Mouse (Mus musculus) liver, adult 2 months (tissue): ENCODE data around the gene Mitf. TPM values are rescaled to one million over a fixed set of nuclear protein-coding genes. Genes with fewer than 3 reads are reported as not detected.

ENCODE experiments used
- DNase-seq: peaks from one replicate; pipeline ENCODE4 v3.0.0-alpha.2; 2011; ENCODE audit warnings: low read depth, low spot score; ENCODE audit errors: extremely low read depth
- H3K27ac ChIP-seq: fragments of 200-500 bp; replicated peaks from 2 replicates; pipeline ENCODE4 v1.5.1; 2012; ENCODE audit warnings: low read depth, mild to moderate bottlenecking, control low read depth, inconsistent platforms, low read length; ENCODE audit not compliant: insufficient read depth
- H3K27me3 ChIP-seq: fragments of 200-500 bp; 2 replicates; pipeline ENCODE4 v1.6.1; 2012; ENCODE audit warnings: mild to moderate bottlenecking, moderate library complexity, low read length, inconsistent platforms; ENCODE audit not compliant: control insufficient read depth, insufficient read depth
- H3K36me3 ChIP-seq: fragments of 200-500 bp; 2 replicates; pipeline ENCODE4 v1.6.1; 2012; ENCODE audit warnings: low read length, inconsistent platforms; ENCODE audit not compliant: control insufficient read depth, insufficient read depth
- H3K4me1 ChIP-seq: fragments of 200-500 bp; 2 replicates; pipeline ENCODE4 v1.6.1; 2011; ENCODE audit warnings: low read length; ENCODE audit not compliant: control insufficient read depth, insufficient read depth
- H3K4me3 ChIP-seq: fragments of 200-500 bp; 2 replicates; pipeline ENCODE4 v1.5.1; 2011; ENCODE audit warnings: low read depth, mild to moderate bottlenecking, control low read depth, low read length, moderate library complexity; ENCODE audit not compliant: insufficient read depth
- H3K79me2 ChIP-seq: fragments of 200-500 bp; 2 replicates; pipeline ENCODE4 v1.6.1; 2012; ENCODE audit warnings: inconsistent platforms, mild to moderate bottlenecking, low read length, moderate library complexity; ENCODE audit not compliant: control insufficient read depth, insufficient read depth
- H3K9ac ChIP-seq: fragments of 200-500 bp; 2 replicates; pipeline ENCODE4 v1.6.1; 2012; ENCODE audit warnings: low read depth, mild to moderate bottlenecking, control low read depth, inconsistent platforms, low read length
- CTCF ChIP-seq: fragments of 200-500 bp; IDR thresholded peaks from 2 replicates; pipeline ENCODE4 v1.5.1; 2011; ENCODE audit warnings: low read depth, low read length, control low read depth
- POLR2A ChIP-seq: fragments of 200-500 bp; IDR thresholded peaks from 2 replicates; pipeline ENCODE4 v1.6.1; 2011; ENCODE audit warnings: low read length, control low read depth; ENCODE audit not compliant: insufficient read depth; ENCODE audit errors: extremely low read depth
- WGBS: fragments of 180-500 bp; shearing (Covaris S2); methylation state at CpG from one replicate; pipeline ENCODE4 v1.1.7; 2018; 5-methylcytosine and 5-hydroxymethylcytosine counted together
- polyA plus RNA-seq: library from polyadenylated mRNA; depleted of rRNA; stranded (reverse); fragments of >200 nt; gene quantifications from 2 replicates; pipeline ENCODE4 v1.2.3, GENCODE M21; 2012
- total RNA-seq: library from RNA; depleted of rRNA; stranded (reverse); fragments of >200 nt; gene quantifications from 2 replicates; pipeline ENCODE4 v1.2.3, GENCODE M21; 2014

Gene Mitf
- total and polyA plus RNA-seq, 2 experiments: 1.5 to 2.1 TPM

DNA sequence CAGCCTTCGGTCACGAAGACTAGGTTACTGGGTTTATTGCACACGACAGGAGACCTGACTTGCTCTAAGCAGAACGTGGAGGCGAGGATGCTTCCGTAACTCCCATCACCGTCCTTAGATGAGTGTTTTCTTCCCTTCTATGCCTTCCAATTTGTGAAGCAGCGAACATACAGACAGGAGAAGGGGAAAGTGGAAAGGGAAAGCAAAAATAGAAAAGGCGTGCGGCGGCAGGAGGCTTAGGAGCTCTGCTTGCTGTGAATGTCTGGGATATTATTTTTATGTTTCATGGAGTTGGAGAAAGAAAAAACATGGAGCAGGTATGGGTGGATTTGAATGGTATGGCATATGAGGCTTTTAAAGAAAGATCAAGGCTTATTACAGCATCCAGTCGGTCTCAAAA is 186.7 kb downstream of the Mitf start:
- no peaks in the 10 kb centered on the region for H3K4me1 ChIP-seq
- no peaks in the 10 kb centered on the region for H3K36me3 ChIP-seq
- H3K27me3 ChIP-seq: no peaks in the 10 kb centered on the region
- H3K9ac ChIP-seq: no peak overlapping the region
- H3K27ac ChIP-seq: no peak overlapping the region
- DNase-seq: no peak
- H3K79me2 ChIP-seq: no peaks in the 10 kb centered on the region
- TF ChIP-seq CTCF (no peak), POLR2A (no peak)
- H3K4me3 ChIP-seq: no peak overlapping the region
- 94% methylated on average over 12 of the region's 12 CpGs for WGBS

DNA sequence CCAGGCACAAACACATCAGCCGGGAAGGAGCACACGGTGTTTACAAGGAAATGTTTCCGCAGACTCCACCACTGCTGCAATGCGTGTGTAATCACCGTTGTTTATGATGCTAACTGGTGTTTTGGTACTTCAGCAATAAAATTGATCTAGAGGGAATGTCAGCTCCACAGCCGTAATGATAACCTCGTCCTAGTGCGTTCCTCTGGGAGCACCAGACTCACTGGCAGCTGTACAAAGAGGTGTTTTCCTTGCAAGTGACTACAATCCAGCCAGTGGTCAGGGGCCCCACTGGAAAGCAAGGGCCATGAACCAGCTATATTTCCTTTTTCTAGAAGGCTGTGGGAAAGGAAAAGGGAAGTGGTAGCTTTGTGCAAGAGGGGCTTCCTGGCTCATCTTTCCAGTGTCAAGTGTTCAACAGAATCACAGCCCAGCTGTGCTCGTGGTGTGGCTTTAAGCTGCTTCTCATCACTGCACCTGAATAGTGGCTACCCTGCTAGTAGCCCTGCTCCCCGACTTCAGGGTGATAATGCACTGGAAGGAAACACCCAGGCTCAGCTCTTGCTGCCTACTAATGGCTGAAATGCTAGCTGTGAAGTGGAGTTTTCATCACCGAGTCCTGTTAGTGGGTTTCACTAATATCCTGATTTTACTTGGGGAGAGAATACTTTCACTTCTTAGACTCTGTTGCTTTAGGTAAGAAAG is 188.9 kb downstream of the Mitf start:
- WGBS: 76% methylated on average over 11 of the region's 11 CpGs
- Histone ChIP-seq H3K9ac (no peak overlapping the region), H3K36me3 (no peaks in the 10 kb centered on the region; the same call in 1 of the 2 replicates), H3K79me2 (no peaks in the 10 kb centered on the region), H3K27ac (no peak overlapping the region), H3K4me1 (no peaks in the 10 kb centered on the region), H3K27me3 (no peaks in the 10 kb centered on the region), H3K4me3 (no peak overlapping the region)
- TF ChIP-seq CTCF (no peak), POLR2A (no peak)
- DNase-seq: no peak

- Histone ChIP-seq H3K79me2 (no peaks in the 10 kb centered on the region), H3K36me3 (no peaks in the 10 kb centered on the region; the same call in 1 of the 2 replicates), H3K4me1 (peaks cover 3% of the 10 kb centered on the region; the same call in 1 of the 2 replicates), H3K4me3 (no peak overlapping the region), H3K9ac (no peak overlapping the region), H3K27me3 (no peaks in the 10 kb centered on the region), H3K27ac (no peak overlapping the region)
- TF ChIP-seq CTCF: no peak
- no peak for TF ChIP-seq POLR2A
- 36% methylated on average over 4 of the region's 4 CpGs for WGBS
- DNase-seq: peak; percentile 66
These were observed 194.7 kb downstream of the Mitf start for GRCm38 (mm10) chr6:98001551-98001950.

- 0 out of 2 replicates have a peak, but pooled peaks have one; percentile 0 for TF ChIP-seq CTCF
- no peak for TF ChIP-seq POLR2A
- Histone ChIP-seq H3K79me2 (no peaks in the 10 kb centered on the region), H3K4me3 (no peak overlapping the region), H3K36me3 (no peaks in the 10 kb centered on the region; the same call in 1 of the 2 replicates), H3K27me3 (no peaks in the 10 kb centered on the region), H3K4me1 (peaks cover 3% of the 10 kb centered on the region; the same call in 1 of the 2 replicates), H3K27ac (no peak overlapping the region), H3K9ac (no peak overlapping the region)
- peak; percentile 61 for DNase-seq
- 22% methylated on average over 3 of the region's 3 CpGs for WGBS
These were observed 196.3 kb downstream of the Mitf start for GRCm38 (mm10) chr6:98003114-98003513.

- H3K36me3 ChIP-seq: no peaks in the 10 kb centered on the region
- TF ChIP-seq POLR2A (no peak), CTCF (peak; percentile 69)
- H3K79me2 ChIP-seq: no peaks in the 10 kb centered on the region
- DNase-seq: peak; percentile 24
- H3K27me3 ChIP-seq: no peaks in the 10 kb centered on the region
- no peak overlapping the region for H3K9ac ChIP-seq
- peaks cover 3% of the 10 kb centered on the region; the same call in 1 of the 2 replicates for H3K4me1 ChIP-seq
- H3K4me3 ChIP-seq: no peak overlapping the region
- no peak overlapping the region for H3K27ac ChIP-seq
- WGBS: 81% methylated on average over 1 of the region's 1 CpGs
These were observed 198.7 kb downstream of the Mitf start for GRCm38 (mm10) chr6:98005566-98005965.

DNA sequence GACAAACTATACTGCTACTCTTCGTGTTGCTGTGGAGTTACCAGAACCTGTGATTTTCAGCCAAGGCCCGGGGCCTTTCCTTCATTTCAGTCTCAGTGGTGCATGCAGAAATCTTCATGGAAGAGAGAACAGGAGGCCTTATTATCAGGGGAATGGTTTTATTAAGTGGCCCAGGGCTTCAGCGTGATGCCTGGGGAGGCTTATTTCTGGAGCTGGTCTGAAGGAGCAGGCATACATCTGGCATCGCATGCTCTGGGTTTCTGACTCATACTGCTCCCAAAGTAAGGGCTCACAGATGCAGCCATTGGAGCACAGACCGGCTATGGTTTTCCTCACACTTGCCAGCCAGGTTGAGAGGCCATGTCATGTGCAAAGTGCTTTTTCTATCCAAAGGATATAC is 208.2 kb downstream of the Mitf start:
- no peaks in the 10 kb centered on the region for H3K4me1 ChIP-seq
- H3K9ac ChIP-seq: no peak overlapping the region
- no peak for DNase-seq
- TF ChIP-seq POLR2A (no peak), CTCF (no peak)
- WGBS: 94% methylated on average over 5 of the region's 5 CpGs
- H3K27me3 ChIP-seq: no peaks in the 10 kb centered on the region
- H3K79me2 ChIP-seq: no peaks in the 10 kb centered on the region
- no peak overlapping the region for H3K4me3 ChIP-seq
- peaks cover 15% of the 10 kb centered on the region; the same call in 1 of the 2 replicates for H3K36me3 ChIP-seq
- H3K27ac ChIP-seq: no peak overlapping the region
